Mouse (Mus musculus) heart, embryonic 10.5 days (tissue): ENCODE data around the gene Tmsb15a. TPM values are rescaled to one million over a fixed set of nuclear protein-coding genes. Genes with fewer than 3 reads are reported as not detected.

Source experiments
- DNase-seq: peaks from one replicate; pipeline ENCODE4 v3.0.0-alpha.2; 2017; ENCODE audit warnings: low spot score
- H3K27ac ChIP-seq: fragments of 300-500 bp; sonication (generic); 2 replicates; pipeline ENCODE4 v1.5.1; 2016; ENCODE audit warnings: mild to moderate bottlenecking
- H3K27me3 ChIP-seq: fragments of 300-500 bp; sonication (generic); 2 replicates; pipeline ENCODE4 v1.6.1; 2016; ENCODE audit warnings: mild to moderate bottlenecking; ENCODE audit not compliant: poor library complexity, insufficient read depth, severe bottlenecking
- H3K36me3 ChIP-seq: fragments of 300-500 bp; sonication (generic); 2 replicates; pipeline ENCODE4 v1.6.1; 2016; ENCODE audit warnings: mild to moderate bottlenecking, moderate library complexity
- H3K4me1 ChIP-seq: fragments of 300-500 bp; sonication (generic); 2 replicates; pipeline ENCODE4 v1.6.1; 2016; ENCODE audit warnings: mild to moderate bottlenecking
- H3K4me3 ChIP-seq: fragments of 300-500 bp; sonication (generic); 2 replicates; pipeline ENCODE4 v1.5.1; 2016; ENCODE audit warnings: mild to moderate bottlenecking, moderate library complexity
- H3K9me3 ChIP-seq: fragments of 300-500 bp; sonication (generic); 2 replicates; pipeline ENCODE4 v1.6.1; 2016; ENCODE audit warnings: mild to moderate bottlenecking, moderate library complexity
- WGBS: fragments of 180-500 bp; shearing (Covaris S2); methylation state at CpG from one replicate; pipeline ENCODE4 v1.1.7; 2016; 5-methylcytosine and 5-hydroxymethylcytosine counted together
- microRNA-seq: library from miRNA; unstranded; fragments of <30 nt; microRNA quantifications from one replicate; pipeline ENCODE4, GENCODE M21; 2017
- polyA plus RNA-seq: library from polyadenylated mRNA; unstranded; fragments of >200 nt; fragmentation: Nextera tagmentation; extraction: Ambion mirVana; gene quantifications from 2 replicates; pipeline ENCODE4 v1.2.1, GENCODE M21; 2016

Tmsb15a gene
- polyA plus RNA-seq, 1 experiment from 2014 or later, result not detected

DNA sequence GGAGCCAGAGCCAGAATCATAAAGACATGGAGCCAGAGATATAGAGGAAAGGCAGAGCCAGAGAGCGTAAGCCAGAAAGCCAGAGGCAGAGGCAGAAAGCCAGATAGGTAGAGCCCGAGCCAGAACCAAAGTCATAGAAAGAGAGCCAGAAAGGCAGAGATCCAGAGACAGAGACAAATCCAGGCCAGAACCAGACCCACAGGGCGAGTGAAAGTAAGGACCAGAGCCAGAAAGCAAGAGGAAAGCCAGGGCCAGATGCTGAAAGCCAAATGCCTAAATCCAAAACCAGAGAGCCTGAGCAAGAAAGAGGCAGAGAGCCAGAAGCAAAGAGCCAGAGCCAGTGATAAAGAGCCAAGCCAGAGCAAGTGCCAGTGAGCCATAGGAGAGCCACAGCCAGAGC lies 37.3 kb downstream of the Tmsb15a start:
- Histone ChIP-seq H3K36me3 (no peaks in the 10 kb centered on the region), H3K4me1 (no peaks in the 10 kb centered on the region), H3K27me3 (peaks cover 14% of the 10 kb centered on the region; the same call in 1 of the 2 replicates), H3K27ac (no peak overlapping the region), H3K4me3 (no peak overlapping the region), H3K9me3 (no peaks in the 10 kb centered on the region)
- DNase-seq, result no peak
- WGBS, result 57% methylated on average over 3 of the region's 3 CpGs

GRCm38 (mm10) chrX:135681858-135682257 lies 43.2 kb downstream of the Tmsb15a start:
- H3K27ac ChIP-seq, result no peak overlapping the region
- no peaks in the 10 kb centered on the region for H3K9me3 ChIP-seq
- peaks cover 10% of the 10 kb centered on the region; the same call in 1 of the 2 replicates for H3K27me3 ChIP-seq
- 65% methylated on average over 2 of the region's 2 CpGs for WGBS
- H3K4me3 ChIP-seq, result no peak overlapping the region
- no peaks in the 10 kb centered on the region for H3K4me1 ChIP-seq
- DNase-seq, result no peak
- no peaks in the 10 kb centered on the region for H3K36me3 ChIP-seq

Small RNA genes lying within 50 kb of the gene (microRNA-seq; reads per million reads assigned to microRNA genes)
- gene Mir7646, result not detected

Other genes with a start within 250 kb of the Tmsb15a start
- gene AV320801, start 230.7 kb downstream of the Tmsb15a start, polyA plus RNA-seq, result not detected in 2 replicates
- 0.25 and 0.38 TPM in 2 replicates for gene Nxf7, start 126.5 kb downstream of the Tmsb15a start, polyA plus RNA-seq
- not detected in 2 replicates for gene Prame, start 97.6 kb downstream of the Tmsb15a start, polyA plus RNA-seq
- gene Tcp11x2, start 31.5 kb downstream of the Tmsb15a start, polyA plus RNA-seq, result not detected in 2 replicates
- gene Armcx5, start 17.5 kb upstream of the Tmsb15a start, polyA plus RNA-seq, result 8.7 and 11.0 TPM in 2 replicates
- gene Gprasp1, start 17.5 kb upstream of the Tmsb15a start, polyA plus RNA-seq, result 40.7 TPM in 2 replicates
- 61.1 and 67.1 TPM in 2 replicates for gene Bhlhb9, start 72.3 kb upstream of the Tmsb15a start, polyA plus RNA-seq
- gene Gprasp2, start 113.8 kb upstream of the Tmsb15a start, polyA plus RNA-seq, result 19.9 and 20.0 TPM in 2 replicates